Mouse (Mus musculus): ENCODE measurements around the gene Cyb5r2. TPM values are rescaled to one million over a fixed set of nuclear protein-coding genes. Genes with fewer than 3 reads are reported as not detected.

Gene Cyb5r2
- polyA plus RNA-seq, 1 experiment: not detected

DNA sequence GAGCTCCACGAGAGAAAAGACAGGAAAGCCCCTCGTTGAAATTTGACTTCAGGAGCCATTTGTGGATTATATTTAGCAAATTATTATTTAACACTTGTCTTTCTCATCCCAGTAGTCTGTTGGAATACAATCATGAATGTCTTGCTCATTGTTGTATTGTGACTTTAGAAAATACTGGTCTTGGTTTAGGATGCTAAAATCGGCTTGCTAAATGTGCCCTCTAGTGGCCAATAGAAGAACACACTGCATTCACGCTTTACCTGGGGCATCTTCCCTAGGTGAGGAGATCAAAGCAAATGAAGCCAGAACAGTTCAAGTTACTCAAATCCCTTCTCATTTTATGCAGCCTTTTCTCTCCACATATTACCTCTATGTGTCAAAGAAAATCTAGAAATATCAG, 21.8 kb upstream of the Cyb5r2 start:
- no peaks in the 10 kb centered on the region for H3K27me3 ChIP-seq (ENCODE audit: control insufficient read depth, insufficient read depth, insufficient read length)
- H3ac ChIP-seq (ENCODE audit: control insufficient read depth, insufficient read length, low read depth): no peak overlapping the region

DNA sequence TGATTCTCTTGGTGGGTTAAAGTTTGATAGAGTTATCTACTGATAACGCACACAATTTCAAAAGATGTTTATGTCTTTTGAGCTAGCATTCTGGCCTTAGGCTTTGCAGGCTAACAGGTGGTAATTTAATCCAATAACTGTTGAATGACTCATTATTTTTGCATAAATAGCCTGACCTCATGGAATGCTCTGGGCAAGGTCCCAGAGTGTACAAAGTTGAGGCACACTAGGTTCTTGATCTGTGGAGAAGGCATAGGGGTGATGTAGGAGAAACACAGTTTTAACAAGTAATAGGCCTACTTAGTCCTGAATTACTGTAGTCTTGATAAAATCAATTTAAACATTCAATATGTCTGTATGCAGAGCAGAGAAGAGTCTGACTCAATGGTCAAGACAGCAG, 20.4 kb upstream of the Cyb5r2 start:
- no peaks in the 10 kb centered on the region for H3K36me3 ChIP-seq (ENCODE audit: control insufficient read depth, insufficient read depth)
- H3ac ChIP-seq (ENCODE audit: control insufficient read depth, insufficient read length, low read depth): no peak overlapping the region
- no peak for TF ChIP-seq MYOG (IDR thresholded peaks at IDR 0.05; ENCODE audit: control insufficient read depth, extremely low read depth, insufficient read length)
- TF ChIP-seq CEBPB (IDR thresholded peaks at IDR 0.05; ENCODE audit: low read depth): no peak
- no peak for TF ChIP-seq USF1 (IDR thresholded peaks at IDR 0.05; ENCODE audit: low read depth)
- TF ChIP-seq FOSL1 (IDR thresholded peaks at IDR 0.05; ENCODE audit: insufficient read depth, low read length, poor library complexity, severe bottlenecking): no peak
- TF ChIP-seq MYOD1 (IDR thresholded peaks at IDR 0.05; ENCODE audit: control insufficient read depth, insufficient read length, low read depth): no peak
- no peak for TF ChIP-seq CTCF (IDR thresholded peaks at IDR 0.05; ENCODE audit: control insufficient read depth, insufficient read depth, insufficient read length)
- TF ChIP-seq MAX (IDR thresholded peaks at IDR 0.05): no peak
- no peaks in the 10 kb centered on the region for H3K79me2 ChIP-seq (ENCODE audit: control insufficient read depth, insufficient read depth)
- no peaks in the 10 kb centered on the region for H3K27me3 ChIP-seq (ENCODE audit: control insufficient read depth, insufficient read depth, insufficient read length)
- no peak overlapping the region for H3K4me3 ChIP-seq (ENCODE audit: insufficient read depth, poor library complexity, severe bottlenecking)
- no peaks in the 10 kb centered on the region for H3K79me3 ChIP-seq (ENCODE audit: low read depth)

More for the DNA sequence above, 21.8 kb upstream of the Cyb5r2 start:
- no peaks in the 10 kb centered on the region for H3K79me3 ChIP-seq (ENCODE audit: low read depth)
- H3K36me3 ChIP-seq (ENCODE audit: control insufficient read depth, insufficient read depth): no peaks in the 10 kb centered on the region
- H3K79me2 ChIP-seq (ENCODE audit: control insufficient read depth, insufficient read depth): no peaks in the 10 kb centered on the region
- TF ChIP-seq USF1 (IDR thresholded peaks at IDR 0.05; ENCODE audit: low read depth) (no peak), MAX (IDR thresholded peaks at IDR 0.05) (no peak), CEBPB (IDR thresholded peaks at IDR 0.05; ENCODE audit: low read depth) (no peak), MYOG (IDR thresholded peaks at IDR 0.05; ENCODE audit: control insufficient read depth, extremely low read depth, insufficient read length) (no peak), FOSL1 (IDR thresholded peaks at IDR 0.05; ENCODE audit: insufficient read depth, low read length, poor library complexity, severe bottlenecking) (no peak), CTCF (IDR thresholded peaks at IDR 0.05; ENCODE audit: control insufficient read depth, insufficient read depth, insufficient read length) (no peak), MYOD1 (IDR thresholded peaks at IDR 0.05; ENCODE audit: control insufficient read depth, insufficient read length, low read depth) (no peak)
- no peak overlapping the region for H3K4me3 ChIP-seq (ENCODE audit: insufficient read depth, poor library complexity, severe bottlenecking)

DNA sequence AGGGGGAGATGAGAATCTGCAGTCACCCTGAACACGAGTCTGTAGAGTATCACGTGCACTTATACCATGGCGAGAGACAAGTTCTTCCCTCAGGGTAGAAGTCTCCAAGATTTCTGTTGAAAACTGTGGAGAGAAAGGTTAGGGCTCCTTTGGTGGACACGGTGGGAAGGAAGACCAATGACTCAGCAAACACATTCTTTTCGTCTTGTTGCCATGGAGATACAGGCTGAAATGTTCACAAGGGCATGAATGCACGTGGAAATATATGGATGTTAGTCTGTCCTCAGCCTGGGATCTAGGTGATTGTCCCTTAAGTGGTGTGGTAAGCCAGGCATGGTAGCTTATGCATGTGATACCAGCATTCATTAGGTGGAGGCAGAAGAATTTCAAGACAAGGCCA, 13.0 kb upstream of the Cyb5r2 start:
- no peaks in the 10 kb centered on the region for H3K36me3 ChIP-seq (ENCODE audit: control insufficient read depth, insufficient read depth)
- no peaks in the 10 kb centered on the region for H3K79me3 ChIP-seq (ENCODE audit: low read depth)
- no peaks in the 10 kb centered on the region for H3K27me3 ChIP-seq (ENCODE audit: control insufficient read depth, insufficient read depth, insufficient read length)
- no peaks in the 10 kb centered on the region for H3K79me2 ChIP-seq (ENCODE audit: control insufficient read depth, insufficient read depth)
- no peak overlapping the region for H3ac ChIP-seq (ENCODE audit: control insufficient read depth, insufficient read length, low read depth)
- TF ChIP-seq CTCF (IDR thresholded peaks at IDR 0.05; ENCODE audit: control insufficient read depth, insufficient read depth, insufficient read length) (no peak), MAX (IDR thresholded peaks at IDR 0.05) (no peak)
- no peak overlapping the region for H3K4me3 ChIP-seq (ENCODE audit: insufficient read depth, poor library complexity, severe bottlenecking)

DNA sequence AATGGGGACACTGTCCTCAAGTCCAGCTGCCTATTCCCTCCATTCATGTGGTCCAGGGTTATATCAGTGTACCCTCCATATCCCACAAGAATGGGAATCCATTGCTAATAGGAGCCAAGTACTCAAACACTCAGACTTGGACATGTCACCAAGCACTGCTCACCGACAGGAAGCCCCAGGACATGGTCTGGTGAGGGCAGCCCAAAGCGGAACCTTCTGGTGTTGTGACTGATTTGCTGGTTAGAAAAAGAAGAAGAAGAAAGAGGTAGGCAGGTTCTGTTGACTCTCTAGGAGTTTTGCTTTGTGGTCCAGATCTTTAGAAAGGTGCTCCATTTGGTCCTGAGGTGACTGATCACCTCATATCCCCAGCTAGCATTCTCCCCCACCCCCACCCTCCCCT, 1.1 kb downstream of the Cyb5r2 start:
- TF ChIP-seq CTCF (IDR thresholded peaks at IDR 0.05; ENCODE audit: control insufficient read depth, insufficient read depth, insufficient read length): no peak
- no peak for TF ChIP-seq USF1 (IDR thresholded peaks at IDR 0.05; ENCODE audit: low read depth)
- TF ChIP-seq MAX (IDR thresholded peaks at IDR 0.05): no peak
- TF ChIP-seq MYOD1 (IDR thresholded peaks at IDR 0.05; ENCODE audit: control insufficient read depth, insufficient read length, low read depth): no peak
- no peak for TF ChIP-seq MYOG (IDR thresholded peaks at IDR 0.05; ENCODE audit: control insufficient read depth, extremely low read depth, insufficient read length)
- TF ChIP-seq FOSL1 (IDR thresholded peaks at IDR 0.05; ENCODE audit: insufficient read depth, low read length, poor library complexity, severe bottlenecking): no peak
- H3ac ChIP-seq (ENCODE audit: control insufficient read depth, insufficient read length, low read depth): no peak overlapping the region
- H3K36me3 ChIP-seq (ENCODE audit: control insufficient read depth, insufficient read depth): no peaks in the 10 kb centered on the region
- H3K27me3 ChIP-seq (ENCODE audit: control insufficient read depth, insufficient read depth, insufficient read length): no peaks in the 10 kb centered on the region
- no peaks in the 10 kb centered on the region for H3K79me2 ChIP-seq (ENCODE audit: control insufficient read depth, insufficient read depth)
- H3K4me3 ChIP-seq (ENCODE audit: insufficient read depth, poor library complexity, severe bottlenecking): no peak overlapping the region
- no peaks in the 10 kb centered on the region for H3K79me3 ChIP-seq (ENCODE audit: low read depth)

DNA sequence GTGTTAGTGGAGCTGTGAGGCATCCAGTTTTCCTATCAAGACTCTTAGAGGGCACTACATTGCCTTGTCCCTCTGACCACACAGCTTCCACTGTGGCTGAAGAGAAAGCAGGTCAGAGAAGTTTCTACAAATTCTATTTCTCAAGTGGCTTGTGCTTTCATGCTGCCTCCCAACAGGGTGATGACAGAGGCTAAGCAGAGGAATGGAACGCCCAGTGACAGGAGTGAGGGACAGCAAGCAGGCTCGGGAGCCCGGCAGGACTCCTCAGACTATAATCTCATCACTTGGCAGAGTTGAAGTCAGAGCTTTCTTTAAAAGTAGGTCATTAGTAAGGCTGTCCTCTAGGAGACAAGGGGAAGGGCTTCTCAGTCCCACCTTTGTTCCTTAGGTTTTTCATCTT, 1.9 kb downstream of the Cyb5r2 start:
- Histone ChIP-seq H3K36me3 (ENCODE audit: control insufficient read depth, insufficient read depth) (no peaks in the 10 kb centered on the region), H3K4me3 (ENCODE audit: insufficient read depth, poor library complexity, severe bottlenecking) (no peak overlapping the region), H3K79me3 (ENCODE audit: low read depth) (no peaks in the 10 kb centered on the region), H3ac (ENCODE audit: control insufficient read depth, insufficient read length, low read depth) (no peak overlapping the region), H3K27me3 (ENCODE audit: control insufficient read depth, insufficient read depth, insufficient read length) (no peaks in the 10 kb centered on the region), H3K79me2 (ENCODE audit: control insufficient read depth, insufficient read depth) (no peaks in the 10 kb centered on the region)
- no peak for TF ChIP-seq FOSL1 (IDR thresholded peaks at IDR 0.05; ENCODE audit: insufficient read depth, low read length, poor library complexity, severe bottlenecking)

DNA sequence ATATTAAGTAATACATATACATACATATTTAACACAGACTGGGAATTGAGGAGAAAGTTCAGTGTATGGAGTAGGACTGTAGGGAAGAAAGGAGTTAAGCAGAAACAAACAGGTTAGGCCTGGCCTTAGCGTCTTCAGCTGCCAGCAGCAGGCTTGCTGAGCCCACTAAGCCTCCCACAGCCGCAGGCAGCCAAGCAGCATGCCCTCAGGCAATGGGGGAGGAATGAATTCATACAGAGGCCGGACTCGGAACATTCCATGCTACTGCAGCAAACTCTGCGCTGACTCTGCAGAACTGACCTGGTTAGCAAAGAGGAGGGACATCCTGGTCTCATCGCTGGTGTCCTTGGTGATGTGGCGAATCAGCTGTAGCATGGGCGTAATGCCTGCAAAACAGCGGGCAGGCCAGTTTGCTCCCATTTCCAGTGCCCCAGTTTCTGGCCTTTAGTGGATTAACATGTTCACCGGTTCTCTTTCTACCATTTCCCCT, 5.8 kb downstream of the Cyb5r2 start:
- H3K79me2 ChIP-seq (ENCODE audit: control insufficient read depth, insufficient read depth): no peaks in the 10 kb centered on the region
- no peak overlapping the region for H3ac ChIP-seq (ENCODE audit: control insufficient read depth, insufficient read length, low read depth)
- no peak overlapping the region for H3K4me3 ChIP-seq (ENCODE audit: insufficient read depth, poor library complexity, severe bottlenecking)
- no peaks in the 10 kb centered on the region for H3K79me3 ChIP-seq (ENCODE audit: low read depth)
- H3K36me3 ChIP-seq (ENCODE audit: control insufficient read depth, insufficient read depth): no peaks in the 10 kb centered on the region
- H3K27me3 ChIP-seq (ENCODE audit: control insufficient read depth, insufficient read depth, insufficient read length): no peaks in the 10 kb centered on the region
- TF ChIP-seq FOSL1 (IDR thresholded peaks at IDR 0.05; ENCODE audit: insufficient read depth, low read length, poor library complexity, severe bottlenecking): no peak
- TF ChIP-seq MYOD1 (IDR thresholded peaks at IDR 0.05; ENCODE audit: control insufficient read depth, insufficient read length, low read depth): no peak
- no peak for TF ChIP-seq CEBPB (IDR thresholded peaks at IDR 0.05; ENCODE audit: low read depth)
- no peak for TF ChIP-seq CTCF (IDR thresholded peaks at IDR 0.05; ENCODE audit: control insufficient read depth, insufficient read depth, insufficient read length)
- no peak for TF ChIP-seq MAX (IDR thresholded peaks at IDR 0.05)
- no peak for TF ChIP-seq USF1 (IDR thresholded peaks at IDR 0.05; ENCODE audit: low read depth)
- no peak for TF ChIP-seq MYOG (IDR thresholded peaks at IDR 0.05; ENCODE audit: control insufficient read depth, extremely low read depth, insufficient read length)
